Mouse (Mus musculus): ENCODE measurements at regions not wholly inside any gene's neighbourhood (a gene's known extent, or its start where the extent isn't known, plus 50 kb on each side); places are given as distances from the start of the nearest gene placed in this dataset.

DNA sequence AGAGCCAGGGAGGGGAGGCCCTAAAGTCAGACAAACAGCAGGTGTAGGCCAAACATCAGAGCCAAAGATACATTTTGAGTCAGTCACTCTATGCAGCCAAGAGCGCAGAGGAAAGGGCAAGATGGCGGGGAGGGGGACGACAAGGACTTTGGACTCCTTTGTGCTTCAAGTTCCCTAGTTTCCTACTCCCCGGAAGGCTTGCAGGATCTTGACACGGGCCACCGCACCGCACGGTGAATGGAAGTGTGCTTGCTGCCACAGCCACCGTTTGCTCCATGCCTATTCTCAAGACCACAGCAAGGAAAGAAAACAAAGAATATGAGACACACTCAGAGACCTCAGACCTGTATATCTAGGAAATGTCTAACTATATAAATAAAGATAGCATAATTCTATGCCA lies 86.8 kb upstream of the Slc45a1 start:
- no peak for TF ChIP-seq CTCF (IDR thresholded peaks at IDR 0.05; ENCODE audit: borderline replicate concordance, insufficient read depth, low read depth, low read length)
- no peak for TF ChIP-seq POLR2A (IDR thresholded peaks at IDR 0.05; ENCODE audit: borderline replicate concordance, insufficient read depth, low read length)
